Mouse (Mus musculus): ENCODE results near the gene 6430531B16Rik. TPM values are rescaled to one million over a fixed set of nuclear protein-coding genes. Genes with fewer than 3 reads are reported as not detected.

Gene 6430531B16Rik
- total and polyA plus RNA-seq, 3 experiments = 0.13 TPM; not detected in 2

- H3K9me3 ChIP-seq (replicated peaks; ENCODE audit: insufficient read depth, low read length) = no peaks in the 10 kb centered on the region
- peaks cover 0 to 16% of the 10 kb centered on the region in 2 experiments; a peak in 2 of 4 replicates for H3K4me1 ChIP-seq (ENCODE audit: control insufficient read depth in 1 of 2, insufficient read depth in 2 of 2, low read length in 2 of 2)
- DNase-seq (ENCODE audit: low read depth, low spot score) = peak; percentile 82
- no peaks in the 10 kb centered on the region for H3K79me2 ChIP-seq (ENCODE audit: control insufficient read depth, insufficient read depth, low read length, poor library complexity)
- no peaks in the 10 kb centered on the region for H3K27me3 ChIP-seq (ENCODE audit: control insufficient read depth in 1 of 2, insufficient read depth in 2 of 2, low read length in 2 of 2)
- TF ChIP-seq USF2 (IDR thresholded peaks at IDR 0.05; ENCODE audit: borderline replicate concordance in 1 of 2, insufficient read depth in 1 of 2, low read depth in 1 of 2, low read length in 2 of 2) (no peak), CTCF (IDR thresholded peaks at IDR 0.05 in 2 of 3, conservative IDR thresholded peaks at IDR 0.05 in 1 of 3; ENCODE audit: control insufficient read depth in 1 of 3, insufficient read depth in 1 of 3, low read depth in 2 of 3, low read length in 3 of 3, poor library complexity in 1 of 3, severe bottlenecking in 1 of 3) (no peak), ZC3H11A (IDR thresholded peaks at IDR 0.05; ENCODE audit: low read depth, low read length) (no peak), RCOR1 (IDR thresholded peaks at IDR 0.05; ENCODE audit: low read depth, low read length) (no peak), EP300 (IDR thresholded peaks at IDR 0.05; ENCODE audit: low read depth in 1 of 2, low read length in 2 of 2) (no peak), GABPA (IDR thresholded peaks at IDR 0.05; ENCODE audit: low read depth, low read length) (no peak), MXI1 (IDR thresholded peaks at IDR 0.05; ENCODE audit: low read depth, low read length) (no peak; the same call in 1 of the 2 replicates), ETS1 (IDR thresholded peaks at IDR 0.05; ENCODE audit: low read depth, low read length) (no peak), ELF1 (IDR thresholded peaks at IDR 0.05; ENCODE audit: low read depth, low read length) (no peak), TAL1 (IDR thresholded peaks at IDR 0.05; ENCODE audit: low read length) (no peak), MYC (IDR thresholded peaks at IDR 0.05; ENCODE audit: low read depth, low read length) (no peak), MAX (IDR thresholded peaks at IDR 0.05; ENCODE audit: low read length) (no peak), SMC3 (IDR thresholded peaks at IDR 0.05; ENCODE audit: low read depth, low read length) (no peak), ZMIZ1 (IDR thresholded peaks at IDR 0.05; ENCODE audit: low read depth, low read length) (0 out of 2 replicates have a peak, but pooled peaks have one; percentile 1), TBP (IDR thresholded peaks at IDR 0.05; ENCODE audit: low read depth, low read length) (peak; percentile 34; the same call in 1 of the 2 replicates), ZKSCAN1 (IDR thresholded peaks at IDR 0.05; ENCODE audit: low read depth, low read length) (no peak), POLR2A (IDR thresholded peaks at IDR 0.05; ENCODE audit: control insufficient read depth in 1 of 2, insufficient read depth in 1 of 2, low read depth in 1 of 2, low read length in 2 of 2, poor library complexity in 1 of 2) (peak in 1 of 2 experiments; percentile 40; a peak in 1 of 4 replicates), BHLHE40 (IDR thresholded peaks at IDR 0.05; ENCODE audit: borderline replicate concordance, low read depth, low read length) (no peak), E2F4 (IDR thresholded peaks at IDR 0.05; ENCODE audit: borderline replicate concordance, low read depth, low read length) (no peak), MYB (IDR thresholded peaks at IDR 0.05; ENCODE audit: low read depth, low read length) (no peak), ZNF384 (IDR thresholded peaks at IDR 0.05; ENCODE audit: low read depth, low read length) (no peak), MEF2A (IDR thresholded peaks at IDR 0.05; ENCODE audit: extremely low read depth, insufficient replicate concordance, low read depth, low read length, poor library complexity, severe bottlenecking) (no peak), POLR2AphosphoS2 (IDR thresholded peaks at IDR 0.05; ENCODE audit: low read length) (no peak; the same call in 1 of the 2 replicates), POLR2AphosphoS5 (IDR thresholded peaks at IDR 0.05; ENCODE audit: borderline replicate concordance, low read depth, low read length) (no peak), JUND (IDR thresholded peaks at IDR 0.05; ENCODE audit: low read depth, low read length) (no peak), MAZ (IDR thresholded peaks at IDR 0.05; ENCODE audit: low read depth, low read length) (no peak), TCF12 (IDR thresholded peaks at IDR 0.05; ENCODE audit: low read depth, low read length) (0 out of 2 replicates have a peak, but pooled peaks have one; percentile 17), KAT2A (conservative IDR thresholded peaks at IDR 0.05; ENCODE audit: low read depth, low read length) (no peak), NELFE (IDR thresholded peaks at IDR 0.05; ENCODE audit: low read depth, low read length) (peak; percentile 35; the same call in 1 of the 2 replicates), RAD21 (IDR thresholded peaks at IDR 0.05; ENCODE audit: low read depth, low read length) (no peak), CHD2 (IDR thresholded peaks at IDR 0.05; ENCODE audit: low read length) (no peak), UBTF (IDR thresholded peaks at IDR 0.05; ENCODE audit: borderline replicate concordance, insufficient read depth, low read depth, low read length) (no peak), USF1 (IDR thresholded peaks at IDR 0.05; ENCODE audit: low read depth, low read length) (no peak), SIN3A (IDR thresholded peaks at IDR 0.05; ENCODE audit: low read length) (no peak; the same call in 1 of the 2 replicates)
- H3K36me3 ChIP-seq (ENCODE audit: control insufficient read depth in 1 of 2, insufficient read depth in 2 of 2, low read length in 2 of 2) = peaks cover 0 to 8% of the 10 kb centered on the region in 2 experiments; a peak in 2 of 4 replicates
- H3K9ac ChIP-seq (ENCODE audit: control insufficient read depth, low read depth, low read length, poor library complexity, severe bottlenecking) = peak overlapping the region; percentile 78
- H3K27ac ChIP-seq (ENCODE audit: control insufficient read depth, low read depth, low read length) = peak overlapping the region; percentile 35
- H3K4me3 ChIP-seq (ENCODE audit: control insufficient read depth in 1 of 2, insufficient read depth in 1 of 2, low read depth in 2 of 2, low read length in 2 of 2) = peak overlapping the region; percentile 83 to 90
Measured at GRCm38 (mm10) chr7:139951079-139951478, 27.5 kb downstream of the 6430531B16Rik start.
